Mouse (Mus musculus) adrenal gland, adult 18-20 months (tissue): Measurements from ENCODE around the gene Olfr353. TPM values are rescaled to one million over a fixed set of nuclear protein-coding genes. Genes with fewer than 3 reads are reported as not detected.

Source experiments
- DNase-seq, 2 experiments: peaks; one replicate each; pipeline ENCODE4 v3.0.0; 2021 to 2022; ENCODE audit warnings: low spot score in 2 of 2
- long read RNA-seq, 2 experiments: library from polyadenylated mRNA; stranded (forward); transcript quantifications; one replicate each; pipeline ENCODE4 v2.0.0; 2021
- total RNA-seq, 2 experiments: library from RNA; stranded (reverse); gene quantifications; 1 replicate in 1 of 2; 2 replicates in 1 of 2; pipeline ENCODE4 v1.2.3; 2021

The Olfr353 gene
- total RNA-seq, result not detected
- long read RNA-seq, experiment 1, result 0 reads
- long read RNA-seq, experiment 2, result 0 reads

DNA sequence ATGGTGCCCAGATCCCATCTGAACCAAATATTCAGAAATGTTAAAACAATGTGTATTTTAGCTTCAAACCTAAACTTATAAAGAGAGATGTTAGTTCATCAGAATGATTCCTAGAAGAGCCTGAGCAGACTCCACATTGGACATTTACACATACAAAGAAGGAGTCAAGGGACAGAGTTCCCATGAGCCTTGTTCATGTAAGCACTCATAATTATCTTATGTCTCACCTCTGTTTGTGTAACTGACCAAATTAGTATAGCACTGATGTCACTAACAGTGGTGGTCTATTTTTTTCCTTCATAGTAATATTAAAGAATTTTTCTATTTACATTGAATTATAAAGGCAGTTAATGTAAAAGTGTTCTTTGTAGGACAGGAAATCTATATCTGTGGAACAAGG, at the start of gene Olfr353:
TSS of gene Olfr353 (minus strand) at position 101 of the 400 bp plus-strand sequence.
- no peak for DNase-seq

- DNase-seq, result no peak
Measured at GRCm38 (mm10) chr2:36936821-36937220, 44.1 kb upstream of the Olfr353 start, which contains the start of gene Olfr356. TSS of gene Olfr356 (plus strand) at chr2:36937121.

GRCm38 (mm10) chr2:36928797-36929196, 36.1 kb upstream of the Olfr353 start, which contains the start of gene Olfr355:
TSS of gene Olfr355 (minus strand) at chr2:36928897.
- no peak for DNase-seq

- no peak for DNase-seq
Measured at GRCm38 (mm10) chr2:36905380-36905779, 12.6 kb upstream of the Olfr353 start, which contains the start of gene Olfr354. TSS of gene Olfr354 (plus strand) at chr2:36905680.

GRCm38 (mm10) chr2:36897114-36897513, 4.4 kb upstream of the Olfr353 start:
- no peak for DNase-seq

DNA sequence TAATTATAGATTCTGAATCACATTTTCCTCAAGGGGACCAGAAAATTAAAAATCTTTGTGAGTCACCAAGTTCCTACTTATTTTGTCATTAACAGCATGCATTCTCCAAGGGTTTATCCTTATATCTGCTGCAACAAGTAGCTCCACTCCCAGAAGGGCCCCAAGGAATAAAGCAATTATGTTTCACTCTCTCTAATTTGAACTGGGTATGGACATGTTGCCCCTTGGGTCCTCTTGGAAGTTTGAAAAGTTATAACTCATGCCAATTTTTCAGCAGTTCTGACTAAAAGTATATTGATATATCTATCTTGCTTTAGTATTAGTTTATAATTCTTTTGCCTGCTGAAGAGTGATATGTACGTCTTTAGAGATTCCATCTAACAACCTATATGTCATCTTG, 24.6 kb downstream of the Olfr353 start, which contains the start of gene Olfr352:
TSS of gene Olfr352 (plus strand) at position 301 of the 400 bp plus-strand sequence.
- no peak for DNase-seq

DNA sequence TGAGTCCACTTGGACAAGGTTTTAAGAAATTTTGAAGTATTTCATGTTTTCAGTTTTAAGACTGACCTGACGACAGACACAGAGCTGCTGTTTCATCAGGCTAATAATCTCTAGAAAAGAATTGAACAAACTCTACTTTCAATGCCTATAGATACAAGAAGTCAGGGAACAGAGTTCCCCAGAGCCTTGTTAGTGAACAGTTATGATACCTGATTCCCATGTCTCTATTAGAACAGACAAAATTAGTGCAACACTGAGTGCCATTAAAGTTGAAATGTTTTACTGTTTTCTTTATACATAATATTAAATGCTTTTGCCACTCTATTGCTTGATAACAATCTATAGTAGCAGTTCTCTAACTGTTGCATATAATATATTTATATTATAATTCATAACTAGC, 30.2 kb downstream of the Olfr353 start, which contains the start of gene Olfr351:
TSS of gene Olfr351 (minus strand) at position 101 of the 400 bp plus-strand sequence.
- no peak for DNase-seq

- no peak for DNase-seq
Measured at GRCm38 (mm10) chr2:36846010-36846409, 46.7 kb downstream of the Olfr353 start, which contains the start of gene Olfr350. TSS of gene Olfr350 (plus strand) at chr2:36846310.

Other genes starting within 250 kb of the Olfr353 start
- gene Olfr346, start 207.1 kb downstream of the Olfr353 start, total RNA-seq, result not detected
- not detected for gene Olfr347, start 161.0 kb downstream of the Olfr353 start, total RNA-seq
- not detected for gene Olfr348, start 108.7 kb downstream of the Olfr353 start, total RNA-seq
- not detected for gene Olfr50, start 102.4 kb downstream of the Olfr353 start, total RNA-seq
- not detected for gene Olfr3, start 75.9 kb downstream of the Olfr353 start, total RNA-seq
- not detected for gene Olfr350, start 46.6 kb downstream of the Olfr353 start, total RNA-seq
- gene Olfr351, start 30.3 kb downstream of the Olfr353 start, total RNA-seq, result not detected
- not detected for gene Olfr352, start 24.5 kb downstream of the Olfr353 start, total RNA-seq
- gene Olfr354, start 12.7 kb upstream of the Olfr353 start, total RNA-seq, result not detected
- not detected for gene Olfr355, start 36.0 kb upstream of the Olfr353 start, total RNA-seq
- not detected for gene Olfr356, start 44.2 kb upstream of the Olfr353 start, total RNA-seq
- gene Olfr357, start 100.9 kb upstream of the Olfr353 start, total RNA-seq, result not detected
- gene Olfr358, start 116.4 kb upstream of the Olfr353 start, total RNA-seq, result not detected
- not detected for gene Olfr360, start 172.8 kb upstream of the Olfr353 start, total RNA-seq
- gene Olfr361, start 196.4 kb upstream of the Olfr353 start, total RNA-seq, result not detected
- not detected for gene Olfr362, start 225.0 kb upstream of the Olfr353 start, total RNA-seq
- gene Olfr364-ps1, start 246.4 kb upstream of the Olfr353 start, total RNA-seq, result not detected